Mouse (Mus musculus): ENCODE results near the gene Eml1. TPM values are rescaled to one million over a fixed set of nuclear protein-coding genes. Genes with fewer than 3 reads are reported as not detected.
"Not testable (repeated sequence)": the region's sequence is repeated elsewhere in the genome, so short reads cannot be mapped to it uniquely, and the experiment has no call there.

Gene Eml1
- polyA plus RNA-seq, 1 experiment = not detected

DNA sequence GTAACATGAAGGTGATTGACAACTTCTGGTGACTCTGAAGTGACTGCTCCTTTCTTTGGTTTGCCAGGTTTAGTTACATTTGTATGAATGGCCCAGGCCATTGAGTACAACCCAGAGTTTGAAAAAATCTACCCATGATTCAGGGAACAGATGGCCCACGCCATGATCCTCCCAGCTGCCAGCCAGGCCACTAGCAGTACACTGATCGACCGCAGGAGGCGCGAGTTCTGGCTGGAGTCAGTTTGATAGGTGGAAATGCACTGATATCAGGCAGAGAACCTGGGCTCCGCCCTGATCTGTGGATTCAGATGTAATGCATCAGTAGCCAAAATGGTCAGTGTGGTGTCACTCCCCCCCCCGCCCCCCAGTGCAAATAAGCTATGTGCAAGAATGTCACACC is 120.2 kb downstream of the Eml1 start:
- Histone ChIP-seq H3K4me1 (ENCODE audit: control insufficient read depth, insufficient read depth, low read length) (no peaks in the 10 kb centered on the region), H3K4me3 (ENCODE audit: insufficient read depth, low read depth, low read length) (no peak overlapping the region), H3K27ac (ENCODE audit: insufficient read depth, low read depth, low read length) (no peak overlapping the region)
- TF ChIP-seq POLR2A (IDR thresholded peaks at IDR 0.05; ENCODE audit: insufficient read depth, low read depth, low read length) = no peak
- TF ChIP-seq CTCF (IDR thresholded peaks at IDR 0.05; ENCODE audit: insufficient read depth, low read depth, low read length) = no peak
- 77% methylated on average over 7 of the region's 7 CpGs for WGBS

DNA sequence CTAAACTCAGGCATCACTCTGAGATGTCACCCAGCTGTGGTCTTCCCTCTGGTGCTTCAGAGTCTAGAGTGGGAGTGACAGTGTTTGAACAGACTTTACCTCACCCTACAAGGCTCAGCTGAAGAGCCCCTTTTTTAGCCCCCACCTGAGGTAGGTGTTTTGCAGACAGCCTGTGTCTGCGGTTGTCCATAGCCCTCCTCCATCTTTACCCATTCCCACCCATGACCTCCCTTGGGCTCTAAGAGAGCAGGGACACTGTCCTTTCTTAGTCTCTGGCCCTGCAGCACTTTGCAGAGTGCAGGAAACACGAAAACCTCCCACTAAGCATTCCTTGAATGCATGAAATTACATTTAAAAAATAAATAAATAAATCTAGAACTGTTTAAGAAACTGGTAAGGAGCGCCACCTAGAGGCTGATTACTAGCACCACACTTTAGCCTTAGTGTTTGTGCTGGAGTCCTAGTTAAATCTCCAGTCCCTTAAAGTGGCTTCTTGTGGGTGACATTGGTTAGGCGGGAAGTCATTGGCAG is 123.3 kb downstream of the Eml1 start:
- TF ChIP-seq POLR2A (IDR thresholded peaks at IDR 0.05; ENCODE audit: insufficient read depth, low read depth, low read length) (no peak), CTCF (IDR thresholded peaks at IDR 0.05; ENCODE audit: insufficient read depth, low read depth, low read length) (no peak)
- Histone ChIP-seq H3K27ac (ENCODE audit: insufficient read depth, low read depth, low read length) (no peak overlapping the region), H3K4me1 (ENCODE audit: control insufficient read depth, insufficient read depth, low read length) (no peaks in the 10 kb centered on the region), H3K4me3 (ENCODE audit: insufficient read depth, low read depth, low read length) (no peak overlapping the region)
- 28% methylated on average over 4 of the region's 4 CpGs for WGBS

DNA sequence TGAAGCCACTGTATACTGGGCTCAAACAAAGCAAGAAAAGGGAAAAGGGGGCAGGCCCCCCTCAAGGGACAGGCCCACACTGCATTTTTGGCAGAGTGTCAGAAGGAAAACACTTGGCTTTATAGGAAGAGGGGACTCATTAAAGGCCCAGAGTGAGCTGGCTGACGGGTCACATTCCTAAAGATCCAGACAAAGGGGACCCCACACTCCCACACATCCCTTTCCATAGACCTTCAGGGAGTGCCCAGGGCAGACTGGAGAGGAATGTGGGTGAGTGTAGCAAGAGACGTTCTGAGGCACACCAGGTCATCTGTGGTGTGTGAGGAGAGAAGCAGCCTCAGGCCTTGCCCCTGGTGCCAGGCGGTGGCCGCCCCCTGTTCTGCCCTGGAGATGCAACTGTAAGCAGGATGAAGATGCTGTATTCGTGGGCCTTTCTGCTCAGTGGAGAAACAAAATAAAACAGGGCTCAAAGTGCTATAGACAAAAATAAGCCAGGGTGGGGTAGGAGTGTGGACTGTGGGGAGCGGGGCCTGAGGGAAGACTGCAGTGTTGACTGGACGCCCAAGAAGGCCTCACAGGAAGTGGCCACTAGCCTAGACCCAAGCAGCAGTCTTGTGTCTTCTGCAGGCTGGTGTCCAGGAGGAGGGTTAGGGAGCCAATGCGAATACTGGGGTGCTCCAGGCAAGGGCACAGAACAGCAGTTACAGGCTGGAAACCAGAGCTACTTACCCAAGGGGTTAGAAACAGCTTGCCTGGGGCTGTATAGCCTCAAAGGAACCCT is 124.9 kb downstream of the Eml1 start:
- Histone ChIP-seq H3K4me3 (ENCODE audit: insufficient read depth, low read depth, low read length) (no peak overlapping the region), H3K27ac (ENCODE audit: insufficient read depth, low read depth, low read length) (no peak overlapping the region), H3K4me1 (ENCODE audit: control insufficient read depth, insufficient read depth, low read length) (no peaks in the 10 kb centered on the region)
- WGBS = 67% methylated on average over 8 of the region's 8 CpGs
- TF ChIP-seq POLR2A (IDR thresholded peaks at IDR 0.05; ENCODE audit: insufficient read depth, low read depth, low read length) (no peak), CTCF (IDR thresholded peaks at IDR 0.05; ENCODE audit: insufficient read depth, low read depth, low read length) (no peak)

GRCm38 (mm10) chr12:108503064-108503463 is 132.3 kb downstream of the Eml1 start:
- WGBS = 79% methylated on average over 10 of the region's 10 CpGs
- no peaks in the 10 kb centered on the region for H3K4me1 ChIP-seq (ENCODE audit: control insufficient read depth, insufficient read depth, low read length)
- no peak for TF ChIP-seq CTCF (IDR thresholded peaks at IDR 0.05; ENCODE audit: insufficient read depth, low read depth, low read length)
- TF ChIP-seq POLR2A (IDR thresholded peaks at IDR 0.05; ENCODE audit: insufficient read depth, low read depth, low read length) = no peak
- no peak overlapping the region for H3K4me3 ChIP-seq (ENCODE audit: insufficient read depth, low read depth, low read length)
- no peak overlapping the region for H3K27ac ChIP-seq (ENCODE audit: insufficient read depth, low read depth, low read length)

- no peak for TF ChIP-seq CTCF (IDR thresholded peaks at IDR 0.05; ENCODE audit: insufficient read depth, low read depth, low read length)
- no peak for TF ChIP-seq POLR2A (IDR thresholded peaks at IDR 0.05; ENCODE audit: insufficient read depth, low read depth, low read length)
- Histone ChIP-seq H3K4me1 (ENCODE audit: control insufficient read depth, insufficient read depth, low read length) (no peaks in the 10 kb centered on the region), H3K27ac (ENCODE audit: insufficient read depth, low read depth, low read length) (no peak overlapping the region), H3K4me3 (ENCODE audit: insufficient read depth, low read depth, low read length) (no peak overlapping the region)
- 89% methylated on average over 16 of the region's 16 CpGs for WGBS
Observed at GRCm38 (mm10) chr12:108503582-108503981, 132.8 kb downstream of the Eml1 start.

GRCm38 (mm10) chr12:108505846-108506245 is 135.1 kb downstream of the Eml1 start:
- Histone ChIP-seq H3K27ac (ENCODE audit: insufficient read depth, low read depth, low read length) (no peak overlapping the region), H3K4me3 (ENCODE audit: insufficient read depth, low read depth, low read length) (no peak overlapping the region), H3K4me1 (ENCODE audit: control insufficient read depth, insufficient read depth, low read length) (no peaks in the 10 kb centered on the region)
- 89% methylated on average over 2 of the region's 2 CpGs for WGBS
- TF ChIP-seq CTCF (IDR thresholded peaks at IDR 0.05; ENCODE audit: insufficient read depth, low read depth, low read length) = no peak
- TF ChIP-seq POLR2A (IDR thresholded peaks at IDR 0.05; ENCODE audit: insufficient read depth, low read depth, low read length) = no peak

GRCm38 (mm10) chr12:108507046-108507445 is 136.3 kb downstream of the Eml1 start:
- H3K27ac ChIP-seq (ENCODE audit: insufficient read depth, low read depth, low read length); H3K4me3 ChIP-seq (ENCODE audit: insufficient read depth, low read depth, low read length); H3K4me1 ChIP-seq (ENCODE audit: control insufficient read depth, insufficient read depth, low read length): not testable (repeated sequence)
- WGBS = 79% methylated on average over 3 of the region's 3 CpGs

GRCm38 (mm10) chr12:108510571-108510970 is 139.8 kb downstream of the Eml1 start:
- WGBS = 72% methylated on average over 7 of the region's 7 CpGs
- Histone ChIP-seq H3K4me3 (ENCODE audit: insufficient read depth, low read depth, low read length) (no peak overlapping the region), H3K4me1 (ENCODE audit: control insufficient read depth, insufficient read depth, low read length) (no peaks in the 10 kb centered on the region), H3K27ac (ENCODE audit: insufficient read depth, low read depth, low read length) (no peak overlapping the region)
- TF ChIP-seq CTCF (IDR thresholded peaks at IDR 0.05; ENCODE audit: insufficient read depth, low read depth, low read length) (no peak), POLR2A (IDR thresholded peaks at IDR 0.05; ENCODE audit: insufficient read depth, low read depth, low read length) (no peak)

DNA sequence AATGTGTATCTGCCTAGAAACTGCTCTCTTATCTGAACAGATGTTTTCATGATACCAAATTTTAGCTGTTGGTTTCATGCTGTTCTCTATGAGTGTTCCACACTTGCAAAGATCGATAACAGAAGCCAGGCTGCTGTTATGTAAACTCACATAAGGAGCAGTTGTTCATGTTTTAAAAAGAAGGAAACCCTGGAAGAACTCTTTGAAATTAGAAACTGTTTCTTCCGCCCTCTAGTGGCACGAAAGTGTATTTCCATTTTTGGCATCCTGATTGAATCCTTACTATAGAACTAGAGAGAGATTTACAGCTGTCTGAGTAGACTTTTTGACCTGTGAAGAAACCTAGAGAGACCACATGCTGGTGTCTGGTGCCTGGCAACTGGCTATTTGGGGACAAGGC is 140.3 kb downstream of the Eml1 start:
- TF ChIP-seq CTCF (IDR thresholded peaks at IDR 0.05; ENCODE audit: insufficient read depth, low read depth, low read length) (no peak), POLR2A (IDR thresholded peaks at IDR 0.05; ENCODE audit: insufficient read depth, low read depth, low read length) (no peak)
- H3K4me3 ChIP-seq (ENCODE audit: insufficient read depth, low read depth, low read length) = no peak overlapping the region
- no peaks in the 10 kb centered on the region for H3K4me1 ChIP-seq (ENCODE audit: control insufficient read depth, insufficient read depth, low read length)
- 1% methylated on average over 3 of the region's 3 CpGs for WGBS
- H3K27ac ChIP-seq (ENCODE audit: insufficient read depth, low read depth, low read length) = no peak overlapping the region

Measured in olfactory bulb, adult 2 months (tissue).